Mouse (Mus musculus): Measurements from ENCODE around the gene Grik4.

Grik4 gene

DNA sequence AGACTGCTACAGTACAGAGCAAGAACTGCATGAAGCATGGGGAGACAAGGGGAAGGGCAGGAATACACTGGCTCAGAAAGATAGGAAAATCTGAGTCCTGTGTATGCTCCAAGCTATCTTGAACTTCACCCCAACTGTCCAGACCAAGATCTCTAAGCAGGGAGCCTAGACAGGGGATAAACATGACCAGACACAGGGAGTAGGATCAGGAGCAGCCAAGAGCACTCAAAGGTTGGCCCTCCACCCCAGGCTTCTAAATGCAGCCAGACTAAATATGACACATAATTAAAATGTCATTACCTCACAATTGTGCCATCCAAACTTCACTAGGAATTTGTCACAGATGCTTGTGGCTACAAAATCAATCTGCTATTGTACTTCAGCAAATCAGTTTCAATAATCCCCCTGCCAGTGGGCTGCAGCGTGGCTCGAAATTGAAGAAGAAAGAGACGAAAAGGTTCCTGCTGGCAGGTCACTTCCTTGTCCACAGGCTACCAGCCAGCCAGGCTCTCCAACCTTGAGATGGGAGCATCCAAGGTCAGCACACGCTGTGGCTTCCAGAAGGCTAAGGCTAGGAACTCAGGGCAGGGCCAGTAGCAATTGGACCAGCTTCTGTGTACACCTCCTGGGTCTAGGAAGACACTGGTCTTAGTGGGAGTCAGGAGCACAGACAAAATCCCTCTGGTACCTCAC, 85.1 kb downstream of the Grik4 start:
- DNase-seq: no peak

DNA sequence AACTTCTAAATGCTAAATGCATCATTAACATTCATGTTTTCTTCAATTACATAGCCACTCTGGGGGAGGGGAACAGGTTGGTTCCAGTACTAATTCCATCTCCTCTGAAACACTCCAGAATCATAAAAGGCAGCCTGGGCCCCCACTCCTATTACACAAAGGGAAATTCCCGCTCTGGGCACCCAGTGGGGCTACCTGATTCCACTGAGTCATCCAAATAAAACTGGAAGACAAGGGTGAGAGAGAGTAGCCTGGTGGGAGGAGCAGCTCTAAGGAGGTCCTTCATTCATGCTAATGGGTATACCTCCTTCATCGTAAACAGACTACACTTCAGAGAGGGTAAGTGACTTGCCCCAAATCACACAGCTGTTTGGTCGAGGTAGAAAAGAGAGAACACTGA, 85.7 kb downstream of the Grik4 start:
- DNase-seq: no peak

GRCm38 (mm10) chr9:42857756-42858155, 86.5 kb downstream of the Grik4 start:
- DNase-seq: no peak

DNA sequence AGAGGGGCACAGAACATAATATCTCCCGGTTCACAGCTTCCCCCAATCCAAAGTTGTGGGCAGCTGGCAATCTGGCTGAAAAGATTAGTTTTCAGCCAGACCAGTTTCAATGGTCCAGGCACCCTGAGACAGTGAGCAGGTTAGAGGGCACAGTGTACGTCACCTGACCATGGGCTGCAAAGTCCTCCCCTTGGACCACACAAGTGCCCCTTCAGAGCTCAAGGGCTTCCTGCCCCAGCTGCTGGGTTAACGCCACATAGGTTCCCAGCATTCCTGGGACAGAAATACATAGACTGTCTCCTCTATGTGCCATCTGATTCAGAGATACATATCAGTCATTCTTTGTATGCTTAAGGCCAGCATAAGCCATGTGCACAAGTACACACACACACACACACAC, 91.2 kb downstream of the Grik4 start:
- no peak for DNase-seq

DNA sequence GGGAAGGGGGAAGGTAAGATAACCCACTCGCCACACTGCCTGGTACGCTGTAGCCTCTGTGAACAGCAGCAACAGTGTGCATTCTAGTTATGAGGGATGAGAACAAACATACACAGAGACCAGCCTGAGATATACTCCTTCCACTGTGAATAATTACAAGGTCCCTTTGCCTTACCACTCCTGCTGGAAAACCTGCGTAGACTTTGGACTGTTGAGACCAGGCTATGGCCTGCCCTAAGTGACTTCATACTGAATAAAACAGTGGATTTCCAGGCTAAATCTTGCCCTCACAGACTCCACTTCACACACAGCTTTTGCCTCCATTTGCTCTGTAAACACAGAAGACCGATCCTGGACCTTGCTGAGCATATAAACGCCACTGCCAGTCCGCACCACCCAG, 94.2 kb downstream of the Grik4 start:
- DNase-seq: no peak

DNA sequence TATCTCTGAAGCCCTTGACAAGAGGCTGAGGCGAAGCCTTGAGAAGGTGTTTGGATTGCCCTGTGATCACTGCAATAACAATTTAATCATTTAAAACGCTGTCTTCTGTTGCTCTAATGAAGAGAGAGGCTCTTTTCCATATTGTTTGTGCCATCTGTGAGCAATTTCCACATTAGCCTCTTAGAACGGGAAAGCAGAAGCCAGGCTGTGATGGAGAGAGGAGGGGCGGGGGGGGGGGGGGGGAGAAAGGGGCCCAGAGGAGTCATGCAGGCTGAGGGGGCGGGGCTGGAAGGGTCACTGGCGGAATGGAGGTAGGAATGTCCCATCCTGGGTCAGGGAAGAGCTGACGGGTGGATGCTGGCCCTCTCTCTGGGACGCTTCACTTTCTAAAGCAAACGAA, 96.2 kb downstream of the Grik4 start:
- no peak for DNase-seq

DNA sequence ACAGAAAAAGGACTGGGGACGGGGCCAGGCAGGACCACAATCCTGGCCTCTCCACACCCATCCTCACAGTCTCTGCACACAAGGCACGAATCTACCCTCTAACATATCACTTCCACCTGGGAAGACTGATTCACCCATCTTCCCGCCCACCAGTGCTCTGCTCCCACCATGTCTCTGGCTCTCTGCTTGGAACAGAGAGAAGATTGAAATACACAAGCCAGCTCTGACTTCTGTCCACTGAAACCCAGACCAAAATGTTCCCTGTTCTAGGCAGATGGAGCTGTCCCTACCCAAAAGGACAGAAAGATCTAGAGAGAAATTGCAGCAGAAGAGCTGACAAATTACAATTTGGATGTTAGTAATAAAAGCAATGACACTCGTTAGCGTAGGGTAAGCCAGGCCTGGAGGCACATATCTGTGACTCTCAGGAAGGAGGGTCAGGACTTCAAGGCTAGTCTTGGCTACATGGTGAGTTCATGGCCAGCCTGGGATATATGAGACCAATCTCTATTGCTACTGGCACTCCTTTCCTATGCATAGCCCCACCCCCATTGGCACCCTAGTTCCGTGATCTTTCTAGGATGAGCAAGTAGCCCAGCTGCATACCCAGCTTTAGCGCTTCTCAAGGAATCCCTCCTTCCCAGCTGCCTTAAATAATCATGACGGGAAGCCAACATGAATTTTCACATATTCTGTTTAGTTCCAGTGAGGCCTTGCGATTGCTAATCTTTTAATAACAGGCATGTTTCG, 97.4 kb downstream of the Grik4 start:
- DNase-seq: peak; percentile 56

- no peak for DNase-seq
Measured at GRCm38 (mm10) chr9:42846139-42846538, 98.2 kb downstream of the Grik4 start.

DNA sequence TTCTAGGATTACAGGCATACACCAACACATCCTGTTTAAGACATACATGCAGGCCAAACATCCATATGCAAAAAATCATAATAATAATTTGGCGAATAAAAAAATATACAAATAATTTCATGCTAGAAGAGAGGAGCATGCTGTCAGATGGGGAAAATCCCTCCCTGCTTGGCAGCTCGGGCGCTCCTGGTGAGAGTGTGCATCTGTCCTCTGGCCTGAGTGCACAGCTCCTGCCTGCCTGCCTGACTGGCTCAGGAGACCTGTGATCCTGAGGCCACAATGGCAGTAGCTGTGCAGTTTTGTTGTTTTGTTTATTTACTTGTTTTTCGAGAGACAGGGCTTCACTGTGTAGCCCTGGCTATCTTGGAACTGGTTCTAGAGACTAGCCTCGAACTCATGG, 100.0 kb downstream of the Grik4 start:
- no peak for DNase-seq

DNA sequence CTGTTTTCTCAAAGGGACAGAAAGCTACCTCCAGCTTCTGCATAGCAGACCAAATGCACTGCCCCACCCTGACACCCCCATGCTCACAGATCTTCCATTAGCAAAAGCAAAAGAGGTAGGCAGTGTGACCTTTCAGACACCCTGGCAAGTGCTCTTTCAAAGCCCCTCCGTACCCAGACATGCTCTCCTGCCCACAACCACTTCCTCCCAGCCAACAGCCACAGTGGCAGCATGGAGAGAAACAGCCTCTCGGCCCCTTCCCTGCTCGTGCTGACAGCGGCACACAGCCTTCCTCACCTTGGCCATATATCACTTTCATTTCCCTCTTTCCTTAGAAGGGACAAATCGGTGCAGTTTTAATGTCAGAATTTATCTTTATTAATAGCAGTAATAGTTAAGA, 106.0 kb downstream of the Grik4 start:
- DNase-seq: no peak

DNA sequence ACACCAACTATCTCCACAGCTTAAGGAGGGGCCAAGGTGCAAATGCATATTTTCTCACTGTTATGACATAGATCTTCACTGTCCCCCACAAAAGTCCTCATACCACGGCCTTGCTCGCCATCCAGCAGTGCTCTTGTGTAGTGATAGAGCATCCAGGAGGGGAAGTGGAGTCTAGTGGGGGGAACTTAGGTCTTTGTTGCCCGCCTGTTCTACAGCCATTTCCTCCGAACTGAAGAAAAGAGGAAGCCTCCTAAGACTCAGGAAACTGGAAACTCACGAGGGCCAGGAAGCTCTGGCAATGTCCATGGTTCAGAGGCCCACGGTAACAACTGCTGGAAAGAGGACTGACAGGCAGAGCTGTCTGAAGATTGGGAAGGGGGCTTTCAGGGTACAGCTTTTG, 106.8 kb downstream of the Grik4 start:
- DNase-seq: no peak

DNA sequence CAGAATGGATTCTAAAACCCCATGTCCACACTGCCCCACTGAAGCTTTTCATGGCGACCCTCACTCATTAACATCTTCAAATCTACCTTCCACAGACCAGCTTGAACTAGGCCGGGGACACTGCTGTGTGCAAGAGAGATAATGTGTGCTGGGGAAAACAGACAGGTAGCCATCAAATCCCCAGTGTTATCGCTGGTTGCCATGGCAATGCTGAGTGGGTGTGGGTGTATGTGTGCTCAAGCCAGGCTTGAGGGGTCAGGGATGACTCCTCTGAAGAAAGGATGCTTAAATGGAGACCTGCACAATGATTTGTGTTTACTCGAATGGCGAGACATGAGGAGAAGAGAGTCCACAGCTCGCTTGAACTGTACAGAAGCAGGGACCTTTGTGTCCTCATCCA, 112.7 kb downstream of the Grik4 start:
- no peak for DNase-seq

GRCm38 (mm10) chr9:42819247-42819646, 125.0 kb downstream of the Grik4 start:
- no peak for DNase-seq

DNA sequence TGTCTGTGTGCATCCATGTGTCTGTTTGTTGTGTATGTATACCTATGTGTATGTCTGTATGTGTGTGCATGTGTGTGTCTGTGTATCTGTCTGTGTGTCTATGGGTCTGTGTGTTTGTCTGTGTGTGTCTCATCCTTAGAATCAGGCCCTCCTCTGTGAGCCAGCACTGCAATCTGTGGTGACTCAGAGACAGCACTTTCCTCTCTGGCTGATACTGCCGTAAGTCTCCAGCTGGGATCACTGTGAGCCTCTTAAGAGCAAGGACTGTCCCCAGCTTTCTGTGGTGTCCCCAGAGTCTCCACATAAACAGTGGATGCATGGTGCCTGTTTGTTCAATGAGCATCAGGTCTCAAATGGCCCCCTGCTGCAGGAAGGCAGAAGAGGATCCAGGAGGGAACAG, 127.5 kb downstream of the Grik4 start:
- DNase-seq: no peak

DNA sequence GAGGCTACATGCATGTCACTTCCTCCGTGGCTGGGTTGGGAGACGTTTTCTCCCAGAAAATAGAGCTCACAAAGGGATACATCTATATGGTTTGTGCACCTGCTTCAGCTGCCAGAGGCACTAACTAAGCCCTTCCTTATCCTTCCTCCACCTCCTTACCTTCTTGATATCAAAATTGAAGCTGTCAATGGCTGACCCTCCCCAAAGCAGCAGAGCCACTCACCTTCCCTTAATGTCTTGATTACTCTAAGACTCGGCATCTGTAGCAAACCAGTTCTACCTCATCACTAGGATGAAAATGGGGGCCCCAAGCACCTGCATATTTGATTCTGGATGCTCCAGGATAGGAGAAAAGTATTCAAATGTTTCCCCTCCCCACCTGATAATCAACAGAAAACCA, 135.1 kb downstream of the Grik4 start:
- no peak for DNase-seq

GRCm38 (mm10) chr9:42808394-42808793, 135.9 kb downstream of the Grik4 start:
- no peak for DNase-seq

DNA sequence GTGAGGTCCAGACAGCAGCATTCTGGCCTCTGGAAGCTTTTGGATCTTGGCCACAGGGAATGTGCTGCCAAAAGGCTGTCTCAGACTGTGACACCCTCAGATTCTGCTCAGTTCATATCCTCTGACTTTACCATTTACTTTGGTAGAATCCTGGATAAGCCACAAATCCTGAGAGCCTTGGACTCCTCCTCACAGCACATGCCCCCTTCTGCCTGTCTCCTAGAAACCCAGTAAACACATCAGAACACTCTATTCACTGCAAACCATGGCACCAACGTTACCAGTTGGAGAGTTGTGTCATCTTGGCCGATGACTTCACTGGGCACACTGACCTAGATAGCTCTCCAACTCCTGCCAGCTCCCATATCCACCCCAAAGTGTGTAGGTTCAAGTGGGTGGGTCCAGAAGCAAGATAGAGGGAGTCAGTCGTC, 141.2 kb downstream of the Grik4 start:
- DNase-seq: no peak

- peak; percentile 63 for DNase-seq
Measured at GRCm38 (mm10) chr9:42801929-42802328, 142.4 kb downstream of the Grik4 start.

DNA sequence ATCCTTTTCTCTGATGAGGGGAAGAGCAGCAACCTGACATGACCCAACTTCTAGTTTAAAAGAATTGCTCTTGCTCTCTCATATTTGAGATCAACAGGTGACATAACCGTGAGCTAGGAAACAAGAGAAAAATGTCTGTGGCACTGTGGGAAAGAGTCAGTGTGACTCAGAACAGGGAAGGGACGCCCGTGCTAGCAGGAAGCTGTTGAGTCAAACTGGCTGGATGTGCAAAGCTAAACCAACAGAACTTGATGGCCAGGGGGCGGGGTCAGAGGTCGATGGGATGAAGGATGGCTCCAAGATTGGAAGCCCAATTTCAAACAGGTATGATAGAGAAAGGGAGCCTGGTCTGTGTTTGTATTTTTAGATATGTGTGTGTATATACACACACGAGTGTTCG, 144.2 kb downstream of the Grik4 start:
- DNase-seq: no peak

- DNase-seq: no peak
Measured at GRCm38 (mm10) chr9:42799694-42800093, 144.6 kb downstream of the Grik4 start.

DNA sequence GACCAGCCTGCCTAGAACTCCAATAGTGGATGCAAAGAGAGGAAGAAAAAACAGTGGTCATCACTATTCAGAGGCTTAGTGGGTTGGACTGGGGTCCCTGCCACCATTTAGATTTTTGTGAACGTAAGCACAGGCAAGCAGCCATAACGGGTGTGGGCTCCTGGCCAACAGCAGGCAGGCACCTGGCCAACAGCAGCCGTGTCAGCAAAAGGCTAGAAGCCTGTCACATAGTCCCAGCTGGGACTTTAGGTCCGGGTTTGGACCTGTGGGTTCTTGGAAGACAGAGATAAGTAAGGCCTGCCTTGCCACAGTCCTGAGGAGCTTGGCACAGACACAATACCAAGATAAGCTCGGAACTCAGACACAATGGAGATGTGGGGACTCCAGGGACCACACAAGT, 145.1 kb downstream of the Grik4 start:
- no peak for DNase-seq

DNA sequence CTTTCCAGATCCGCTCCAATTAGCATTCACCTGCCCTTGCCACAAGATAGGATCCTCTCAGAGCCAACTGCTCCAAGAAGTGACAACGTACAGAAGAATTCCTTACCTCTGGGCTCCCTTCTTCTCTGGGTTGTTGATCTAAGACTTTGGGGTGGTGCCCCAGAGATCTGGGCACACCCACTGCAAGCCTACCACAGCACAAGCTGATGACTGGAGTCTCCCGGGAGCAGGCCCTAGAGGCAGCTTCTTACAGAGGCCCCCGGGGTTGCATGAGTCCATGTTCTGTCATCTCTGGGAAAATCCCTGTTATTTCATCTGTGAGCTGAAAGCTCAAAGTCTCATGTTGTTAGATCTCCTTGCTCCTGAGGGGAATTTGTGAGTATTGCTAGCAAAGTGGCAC, 146.0 kb downstream of the Grik4 start:
- no peak for DNase-seq

GRCm38 (mm10) chr9:42797276-42797675, 147.0 kb downstream of the Grik4 start:
- DNase-seq: no peak

DNA sequence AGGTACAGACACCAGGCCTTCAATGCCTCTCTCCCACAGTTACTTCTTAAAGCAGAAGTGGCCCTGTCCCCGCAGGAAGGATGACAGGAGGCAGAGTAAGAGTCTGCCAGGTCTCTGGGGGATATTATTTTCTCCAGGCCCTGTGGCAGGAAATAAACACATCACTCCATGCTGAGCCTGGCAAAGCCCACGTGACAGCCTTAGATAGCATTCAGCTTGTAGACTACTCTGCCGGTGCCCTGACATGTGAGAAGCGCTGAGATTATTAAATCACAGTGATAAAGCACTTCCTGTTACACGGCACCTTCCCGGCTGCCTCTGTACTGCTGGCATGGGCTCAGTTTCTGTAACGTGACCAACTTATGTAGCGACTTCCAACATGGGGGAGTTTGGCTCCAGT, 148.4 kb downstream of the Grik4 start:
- DNase-seq: no peak

GRCm38 (mm10) chr9:42794006-42794405, 150.3 kb downstream of the Grik4 start:
- no peak for DNase-seq

All from right cerebral cortex, postnatal 25 days (tissue).